Mouse (Mus musculus) megakaryocyte, adult 5-6 weeks (primary cell): ENCODE results near the gene Rtp2. TPM values are rescaled to one million over a fixed set of nuclear protein-coding genes. Genes with fewer than 3 reads are reported as not detected.

Experiments
- ATAC-seq: 2 replicates; pipeline ENCODE4 v1.8.0; 2016; ENCODE audit warnings: mild to moderate bottlenecking, inconsistent platforms; ENCODE audit not compliant: poor library complexity, severe bottlenecking
- total RNA-seq, 2 experiments: library from RNA; stranded (forward) in 1 of 2; stranded (reverse) in 1 of 2; fragments of 153-499, 151-499 nt in 1 of 2; fragments of 221-1000, 200-1000 nt in 1 of 2; gene quantifications; 2 replicates each; pipeline versions ENCODE4 v1.2.3 to v1.2.4; 2015 to 2017

Rtp2 gene
- total RNA-seq (2015) (not detected in 2 replicates), total RNA-seq (2017) (not detected in 2 replicates)

DNA sequence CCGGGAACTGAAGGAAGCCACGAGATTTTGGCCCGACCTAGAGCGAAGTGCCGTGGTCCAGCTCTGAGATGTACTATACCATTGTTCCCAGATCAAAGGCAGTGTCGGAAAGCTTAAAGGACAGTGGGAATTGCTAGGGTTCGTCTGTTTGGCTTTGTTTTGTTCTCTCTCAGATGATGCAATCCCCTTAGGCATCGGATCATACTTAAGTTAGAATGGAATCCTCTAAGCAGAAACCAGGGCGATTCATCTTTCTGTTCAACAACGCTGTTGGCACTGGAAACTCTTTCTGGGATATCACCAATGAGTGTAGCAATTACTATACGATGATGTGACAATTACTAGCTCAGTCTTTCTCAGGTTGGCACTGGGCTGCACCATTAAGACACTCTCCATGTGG is at the start of gene Rtp2:
Gene Rtp2, minus strand, starts transcription at position 101 of the 400 bp plus-strand sequence.
- no peak for ATAC-seq

DNA sequence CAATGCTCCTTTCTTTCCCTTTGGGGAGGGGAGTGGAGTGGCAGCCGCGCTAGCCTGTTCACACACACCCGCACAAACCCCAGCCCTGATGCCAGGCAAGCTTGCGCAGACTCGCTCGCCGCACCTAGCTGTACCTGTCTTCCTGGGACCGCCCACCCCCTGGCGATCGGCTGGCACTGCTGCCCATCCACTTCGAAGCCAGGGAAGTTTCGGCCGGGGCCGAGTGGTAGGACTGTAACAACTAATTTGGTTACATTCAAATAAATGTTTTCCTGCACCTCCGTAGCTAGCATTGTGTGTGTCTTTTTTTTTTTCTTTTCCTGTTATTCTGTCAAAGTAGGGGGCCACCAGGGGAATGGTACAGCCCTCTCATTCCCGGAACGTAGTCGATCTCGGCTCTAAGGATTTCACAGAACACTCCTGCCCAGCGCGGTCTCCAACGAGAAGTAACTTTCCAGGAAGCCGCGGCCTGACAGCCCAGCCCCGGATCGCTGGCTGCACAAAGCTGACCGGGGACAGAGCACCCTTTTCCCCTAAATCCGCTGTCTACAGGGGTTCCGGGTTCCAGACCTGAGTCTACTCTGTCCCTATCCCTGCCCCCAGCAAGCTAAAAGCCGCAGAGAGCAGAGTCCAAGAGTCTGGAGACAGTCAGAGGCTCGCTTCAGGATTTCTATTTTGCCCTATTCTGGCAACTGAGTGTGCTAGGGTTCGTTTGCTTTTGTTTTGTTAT is 49.0 kb upstream of the Rtp2 start:
- ATAC-seq: no peak

DNA sequence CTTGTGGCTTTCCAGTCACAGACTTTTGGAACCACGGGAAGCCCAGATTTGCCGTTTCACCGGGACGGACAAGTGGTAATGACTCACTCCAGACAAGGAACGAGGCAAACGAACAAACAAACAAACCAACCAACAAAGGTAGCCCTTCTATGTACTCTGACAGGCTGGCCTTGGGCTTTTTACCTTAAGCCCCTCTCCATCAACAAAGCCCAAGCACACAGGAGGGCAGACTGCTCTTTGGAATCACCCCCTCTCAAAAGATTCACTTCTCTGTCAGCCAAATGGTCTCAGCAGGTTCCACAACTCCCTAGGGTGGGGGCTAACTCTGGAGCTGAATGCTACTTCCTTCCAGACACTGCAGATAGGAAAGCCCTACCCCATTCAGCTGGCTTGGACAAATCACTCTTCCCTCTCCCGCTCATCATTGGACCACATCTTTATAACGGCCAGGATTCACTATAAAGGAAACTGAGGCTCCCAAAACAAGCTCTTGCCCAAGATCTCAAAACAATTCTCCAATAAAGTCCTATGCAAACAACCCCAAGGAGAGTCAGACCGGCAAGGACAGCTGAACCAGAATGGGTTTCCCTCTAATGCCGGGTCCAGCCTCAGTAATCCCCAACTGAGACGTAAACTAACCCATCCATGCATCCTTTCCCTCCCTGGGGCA is 48.1 kb upstream of the Rtp2 start:
- ATAC-seq: no peak

DNA sequence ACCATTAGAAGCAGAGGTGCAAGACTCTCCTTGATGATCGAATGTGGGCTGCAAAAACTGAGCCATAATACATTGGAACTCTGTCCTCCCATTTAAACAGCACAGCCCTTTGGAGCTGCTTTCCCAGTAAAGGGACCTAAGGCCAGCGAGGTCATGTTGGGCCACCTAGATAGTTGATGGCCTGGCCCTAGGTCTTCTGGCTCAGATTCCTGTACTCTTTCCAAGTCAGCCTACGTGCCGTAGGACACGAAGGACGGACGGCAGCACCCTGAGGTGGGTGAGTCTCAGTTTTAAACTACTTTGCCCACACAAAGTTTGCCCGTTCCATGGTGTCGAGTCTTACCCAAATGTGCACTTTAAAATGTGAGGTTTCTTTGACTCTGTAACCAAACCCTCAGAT is 47.3 kb upstream of the Rtp2 start:
- ATAC-seq: no peak

DNA sequence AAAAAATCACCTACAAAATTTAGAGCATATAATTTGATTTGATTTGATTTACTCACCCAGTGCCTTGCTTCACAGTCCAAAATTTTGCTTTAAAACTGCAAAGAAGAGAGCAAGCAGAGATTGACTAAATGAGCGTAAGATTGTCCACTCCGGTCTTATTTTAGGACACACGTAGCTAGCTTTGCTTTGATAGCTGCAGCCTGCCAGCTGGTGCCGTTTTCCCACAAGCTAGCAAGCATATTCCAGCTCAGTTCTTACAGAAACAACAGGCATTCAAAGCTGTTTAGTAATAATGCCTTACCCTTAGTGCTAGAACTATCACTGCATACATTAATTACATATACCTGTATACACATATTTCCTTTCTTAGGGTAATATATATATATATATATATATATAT is 46.3 kb upstream of the Rtp2 start:
- ATAC-seq: no peak

DNA sequence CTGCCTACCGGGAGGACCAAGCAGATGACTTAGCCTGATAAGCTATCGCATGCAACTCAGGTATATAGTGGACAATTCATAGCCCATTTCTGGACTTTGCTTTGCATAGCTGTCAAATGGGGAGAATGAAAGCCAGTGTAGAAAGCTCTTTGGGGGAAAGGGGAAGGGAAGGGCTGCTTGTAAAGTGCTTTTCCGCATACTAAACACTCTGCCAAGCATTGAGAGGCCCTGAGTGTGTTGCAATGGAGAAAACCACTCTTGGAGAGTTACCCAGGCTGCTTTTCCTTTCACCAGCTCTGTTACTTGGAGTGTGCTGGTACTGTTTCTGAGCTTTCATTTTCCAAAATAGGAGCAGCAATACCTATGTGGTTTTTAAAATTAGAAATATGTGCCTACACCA is 45.5 kb upstream of the Rtp2 start:
- ATAC-seq: no peak

DNA sequence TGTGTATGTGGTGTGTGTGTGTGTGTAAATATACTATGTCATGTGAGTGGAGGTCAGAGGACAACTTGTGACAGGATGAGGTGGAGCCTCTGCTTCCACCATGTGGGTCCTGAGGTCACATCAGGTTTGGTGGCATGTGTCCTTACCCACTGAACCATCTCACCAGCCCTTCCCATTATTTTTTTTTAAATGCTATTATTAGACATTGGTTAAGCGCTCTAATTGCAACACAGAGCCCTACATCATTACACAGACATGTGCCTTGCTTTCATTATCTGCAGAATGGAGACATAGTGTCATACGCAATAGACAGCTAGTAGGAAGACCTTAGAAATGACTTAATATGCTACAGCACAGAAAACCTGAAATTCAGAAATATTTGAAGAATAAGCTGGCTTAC is 44.0 kb upstream of the Rtp2 start:
- ATAC-seq: peak; percentile 39

DNA sequence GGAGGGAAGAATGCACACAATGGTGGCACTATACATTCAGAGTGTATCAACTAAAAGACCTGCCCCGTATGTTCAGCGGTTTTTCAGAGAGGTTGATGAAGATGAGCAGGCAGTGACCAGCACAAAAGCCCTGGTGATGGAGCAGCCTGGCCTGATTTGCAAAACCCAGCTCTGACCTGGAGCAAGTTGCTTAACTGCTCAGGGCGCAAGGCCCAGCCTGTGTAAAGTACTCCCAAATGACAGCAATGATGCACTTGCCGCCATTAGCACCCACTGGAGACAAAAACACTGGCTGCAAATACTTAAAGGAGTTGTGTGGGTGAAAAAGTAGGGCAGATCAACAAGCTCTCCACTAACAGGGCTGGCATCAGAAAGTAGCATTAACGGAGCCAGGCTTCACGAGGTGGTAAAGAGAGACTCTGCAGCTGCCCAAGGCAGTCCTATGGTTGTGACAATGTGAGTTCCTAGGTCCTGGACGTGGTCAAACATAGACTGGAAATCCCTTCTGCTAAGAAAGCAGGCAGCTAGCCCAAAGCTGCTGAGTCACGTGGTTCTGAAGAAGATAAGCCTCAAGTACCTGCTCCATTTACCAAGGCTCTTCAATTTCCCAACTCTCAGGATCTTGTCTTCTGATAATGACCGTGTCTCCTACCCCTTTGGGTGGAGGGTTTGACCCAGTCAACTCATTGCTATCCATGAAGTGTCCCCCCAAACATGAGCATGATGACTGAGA is 41.6 kb upstream of the Rtp2 start:
- no peak for ATAC-seq

DNA sequence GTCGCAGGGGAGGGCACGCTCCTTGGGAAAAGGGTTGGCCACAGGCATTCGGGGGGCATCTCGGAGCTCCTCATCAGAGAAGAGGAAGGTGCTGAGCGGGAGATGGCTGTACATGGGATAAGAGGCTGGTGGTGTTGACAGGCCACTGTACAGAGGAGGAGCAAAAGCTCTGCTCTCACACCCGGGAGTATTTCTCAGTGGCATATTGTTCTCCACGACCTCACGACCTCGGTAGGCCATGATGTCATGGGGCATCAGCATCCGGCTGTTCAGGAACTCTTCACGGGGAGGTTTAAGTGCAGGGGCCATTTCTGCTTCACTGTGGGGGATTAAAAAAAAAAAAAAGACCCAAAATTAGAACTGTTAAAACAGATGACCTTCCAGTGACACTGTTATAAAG is 40.7 kb upstream of the Rtp2 start:
- no peak for ATAC-seq

DNA sequence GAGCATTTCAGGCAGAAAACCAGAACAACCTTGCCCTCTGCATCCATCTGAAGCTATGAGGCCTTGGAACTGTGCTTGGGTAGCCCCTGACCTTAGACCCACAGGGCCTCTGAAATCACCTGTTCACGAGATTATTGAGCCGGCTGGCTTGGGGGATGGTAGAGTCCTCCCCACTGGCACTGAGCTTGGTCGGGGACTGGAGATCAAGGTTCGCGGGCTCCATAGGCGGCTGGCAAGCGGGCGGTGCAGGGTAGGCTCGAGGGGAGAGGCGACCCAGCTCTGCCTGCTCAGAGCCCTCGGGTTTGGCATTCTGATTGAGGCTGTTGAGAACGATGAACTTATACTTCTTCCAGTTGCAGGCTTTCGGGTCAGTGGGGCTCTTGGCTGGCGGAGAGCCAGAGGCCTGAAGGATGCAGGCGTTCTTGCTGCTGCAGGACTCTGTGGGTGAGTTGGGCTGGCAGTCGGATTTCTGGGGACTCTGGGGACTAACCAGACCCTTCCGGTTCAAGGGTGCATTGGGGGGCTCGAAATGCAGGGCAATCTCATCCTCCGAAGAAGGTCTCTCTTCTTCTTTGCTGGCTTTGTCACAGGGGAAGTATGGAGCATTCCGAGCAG is 40.0 kb upstream of the Rtp2 start:
- no peak for ATAC-seq

DNA sequence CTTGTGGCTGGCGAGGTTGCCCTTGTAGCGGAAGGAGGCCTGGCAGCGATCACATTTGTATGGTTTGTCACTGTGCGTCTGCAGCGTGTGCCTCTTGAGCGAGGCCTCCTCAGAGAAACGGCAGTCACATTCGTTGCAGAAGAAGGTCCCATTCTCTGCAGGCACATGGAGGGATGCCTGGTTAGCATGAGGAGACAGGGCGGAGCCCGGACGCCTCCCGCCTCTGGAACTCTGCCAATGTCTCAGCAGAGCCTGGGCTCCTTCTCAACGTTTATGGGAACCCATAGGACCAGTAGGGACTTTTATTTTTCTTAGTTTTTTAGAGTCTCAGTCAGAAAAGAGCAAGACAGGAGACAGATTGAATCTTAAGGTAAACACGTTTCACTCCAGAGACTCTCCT is 37.7 kb upstream of the Rtp2 start:
- peak; percentile 25; the same call in 1 of the 2 replicates for ATAC-seq

DNA sequence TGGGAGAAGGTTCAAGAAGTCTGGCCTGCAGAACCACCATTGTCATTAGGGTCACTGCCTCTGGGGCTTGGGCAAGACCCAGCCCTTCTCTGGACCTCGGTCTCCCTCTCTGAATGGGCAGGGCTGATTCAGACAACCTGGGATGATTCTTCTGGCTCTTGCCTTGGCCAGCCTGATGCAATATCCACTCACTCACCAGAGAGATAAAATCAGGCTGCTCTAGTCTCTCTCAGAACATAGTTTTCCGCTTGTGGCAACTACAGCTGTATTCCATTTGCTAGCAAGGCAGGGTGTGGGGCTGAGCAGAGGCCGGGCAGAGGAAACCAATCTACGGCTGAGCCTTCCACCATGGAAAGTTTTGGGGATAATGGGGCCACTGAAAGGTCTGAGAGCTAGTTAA is 36.7 kb upstream of the Rtp2 start:
- ATAC-seq: peak; percentile 20; the same call in 1 of the 2 replicates

DNA sequence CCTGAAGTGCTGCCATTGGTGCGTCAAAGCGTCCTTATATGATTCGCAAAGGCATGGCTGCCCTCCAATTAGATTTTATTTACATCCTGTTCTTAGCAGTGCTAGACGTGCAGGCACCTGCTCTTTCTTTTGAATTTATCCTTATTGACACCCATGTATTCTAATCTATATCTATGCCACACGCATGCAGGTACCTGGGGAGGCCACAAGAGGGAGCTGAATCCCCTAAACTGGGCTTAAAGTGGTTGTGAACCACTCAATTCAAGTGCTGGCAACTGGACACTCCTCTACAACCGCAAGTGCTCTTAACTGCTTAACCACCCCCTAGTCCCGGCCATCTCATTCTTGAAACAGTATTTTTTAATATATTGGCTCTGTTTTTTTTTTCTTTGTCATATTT is 35.1 kb upstream of the Rtp2 start:
- peak; percentile 43 for ATAC-seq

DNA sequence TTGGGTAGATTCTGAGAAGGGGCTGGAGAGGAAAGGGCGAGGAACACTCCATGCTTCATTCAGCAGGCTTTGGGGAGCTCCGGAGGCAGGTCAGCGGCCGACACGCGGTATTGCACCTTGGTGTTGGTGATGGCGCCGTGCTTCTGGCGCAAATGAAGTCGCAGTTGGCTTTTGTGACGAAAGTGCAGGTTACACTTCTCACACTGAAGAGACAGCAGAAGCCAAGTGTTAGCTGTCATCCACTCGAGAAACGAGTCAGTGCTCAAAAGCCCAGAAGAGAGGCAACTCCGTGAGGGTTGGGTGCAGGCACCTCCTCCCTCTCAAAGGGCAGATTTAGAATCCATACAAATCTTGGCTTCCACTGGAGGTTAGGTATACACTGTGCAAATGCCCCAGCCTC is 33.9 kb upstream of the Rtp2 start:
- no peak for ATAC-seq

DNA sequence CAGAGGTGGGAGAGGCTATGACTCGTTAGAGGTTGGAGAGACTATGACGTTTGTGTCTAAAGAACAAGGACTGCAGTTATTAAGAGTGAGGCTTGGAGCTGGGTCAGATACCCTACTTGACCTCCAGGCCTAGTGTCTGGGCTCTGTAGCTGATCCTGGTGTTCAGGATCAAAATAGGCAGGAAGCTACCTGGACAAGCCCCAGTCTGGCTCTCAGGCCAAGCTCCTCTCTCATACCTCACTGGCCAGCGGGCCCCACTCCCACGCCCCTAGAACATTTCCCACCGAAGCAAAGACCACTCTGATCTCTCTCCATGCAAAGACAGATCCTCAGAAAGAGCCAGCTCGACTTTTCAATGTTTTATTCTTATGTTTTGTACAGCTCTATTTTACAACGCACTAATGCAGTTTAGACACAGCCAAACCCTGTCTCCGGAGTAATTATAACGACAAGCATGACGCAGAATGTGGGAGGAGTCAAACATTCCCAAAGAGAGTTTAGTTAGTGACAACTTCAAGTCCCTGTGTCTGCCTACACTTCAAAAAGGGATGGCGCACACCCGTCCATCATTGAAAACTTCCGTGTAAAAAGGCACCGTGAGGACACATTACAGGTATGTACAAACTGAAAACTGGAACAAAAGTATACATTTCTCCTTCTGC is 32.6 kb upstream of the Rtp2 start:
- no peak for ATAC-seq

DNA sequence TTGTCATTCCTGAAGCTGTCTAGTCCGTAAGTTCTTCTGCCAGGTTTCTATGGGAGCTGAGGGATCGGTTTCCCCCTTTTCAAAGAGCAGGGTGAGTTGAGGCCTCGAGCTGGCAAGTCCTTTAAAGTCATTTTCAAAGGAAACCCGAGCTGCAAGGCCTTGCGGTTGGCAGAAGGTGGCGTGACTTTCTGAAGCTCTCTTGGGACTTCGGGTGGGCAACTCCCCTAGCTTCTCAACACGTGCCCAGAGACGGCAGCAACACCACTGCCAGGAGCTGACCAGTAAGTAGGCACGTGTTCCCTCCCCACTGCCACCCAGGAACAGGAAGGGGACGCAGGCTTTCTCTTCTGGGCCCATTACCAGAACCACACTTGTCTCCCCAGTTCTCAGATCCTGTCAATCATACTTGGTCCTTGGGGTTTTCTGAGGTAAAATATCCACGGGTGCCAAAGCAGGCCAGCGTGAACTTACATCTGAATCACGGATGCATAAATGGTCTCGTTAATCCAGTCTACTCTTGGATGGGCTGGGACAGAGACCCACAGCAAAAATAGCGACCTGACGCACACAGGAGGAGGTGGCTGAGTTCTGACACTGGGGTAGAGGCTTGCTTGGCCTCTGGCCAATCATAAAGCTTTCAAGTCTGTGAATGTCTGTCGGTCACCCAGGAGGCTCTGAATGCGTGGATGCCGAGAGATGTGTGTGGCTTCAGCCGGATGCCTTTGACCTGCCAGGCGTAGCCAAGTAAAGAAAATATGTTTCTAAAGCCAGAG is 31.9 kb upstream of the Rtp2 start:
- ATAC-seq: no peak

DNA sequence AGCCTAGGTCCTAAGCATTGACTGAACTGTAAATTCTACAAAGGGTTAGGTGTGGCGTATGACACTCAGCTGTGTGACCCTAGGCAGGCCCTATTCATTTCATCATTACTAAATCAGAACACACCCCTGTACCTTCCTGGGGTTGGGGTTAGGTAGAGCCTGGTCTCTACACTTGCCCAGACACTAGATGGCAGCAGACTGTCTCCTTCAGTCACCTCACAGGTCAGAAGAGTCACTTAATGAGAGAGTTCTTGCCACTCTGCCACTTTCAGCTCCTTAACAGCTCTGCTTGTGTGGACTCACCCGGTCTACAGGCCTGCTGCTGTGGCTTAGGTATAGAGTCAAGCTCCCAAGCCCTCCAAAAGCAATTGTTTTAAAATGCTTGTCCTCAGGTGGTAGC is 30.2 kb upstream of the Rtp2 start:
- peak; percentile 56 for ATAC-seq

DNA sequence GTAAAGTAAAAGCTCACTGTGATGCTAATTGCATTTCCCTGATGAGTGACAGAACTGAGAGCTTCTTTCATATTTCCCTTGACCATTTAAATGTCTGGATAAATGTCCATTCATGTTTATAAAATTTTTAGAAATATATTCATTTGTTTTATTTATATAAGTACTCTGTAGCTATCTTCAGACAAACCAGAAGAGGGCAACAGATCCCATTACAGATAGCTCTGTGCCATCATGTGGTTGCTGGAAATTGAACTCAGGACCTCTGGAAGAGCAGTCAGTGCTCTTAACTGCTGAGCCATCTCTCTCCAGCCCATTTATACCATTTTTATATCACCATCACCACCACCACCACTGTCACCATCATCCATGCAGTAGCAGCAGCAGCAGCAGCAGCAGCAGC is 26.7 kb upstream of the Rtp2 start:
- ATAC-seq: no peak

DNA sequence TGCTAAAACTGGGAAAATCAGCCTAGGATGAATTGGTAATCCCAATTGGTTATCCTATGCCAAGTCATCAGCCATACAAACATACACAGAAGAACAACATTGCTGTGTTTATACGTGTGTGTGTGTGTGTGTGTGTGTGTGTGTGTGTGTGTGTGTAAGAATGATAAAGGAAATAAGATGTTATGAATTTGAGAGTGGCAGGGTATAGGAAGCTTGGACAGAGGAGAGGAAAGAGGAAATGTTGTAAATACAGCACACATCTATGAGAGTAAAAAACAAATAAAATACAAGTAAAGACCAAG is 21.7 kb upstream of the Rtp2 start:
- no peak for ATAC-seq

DNA sequence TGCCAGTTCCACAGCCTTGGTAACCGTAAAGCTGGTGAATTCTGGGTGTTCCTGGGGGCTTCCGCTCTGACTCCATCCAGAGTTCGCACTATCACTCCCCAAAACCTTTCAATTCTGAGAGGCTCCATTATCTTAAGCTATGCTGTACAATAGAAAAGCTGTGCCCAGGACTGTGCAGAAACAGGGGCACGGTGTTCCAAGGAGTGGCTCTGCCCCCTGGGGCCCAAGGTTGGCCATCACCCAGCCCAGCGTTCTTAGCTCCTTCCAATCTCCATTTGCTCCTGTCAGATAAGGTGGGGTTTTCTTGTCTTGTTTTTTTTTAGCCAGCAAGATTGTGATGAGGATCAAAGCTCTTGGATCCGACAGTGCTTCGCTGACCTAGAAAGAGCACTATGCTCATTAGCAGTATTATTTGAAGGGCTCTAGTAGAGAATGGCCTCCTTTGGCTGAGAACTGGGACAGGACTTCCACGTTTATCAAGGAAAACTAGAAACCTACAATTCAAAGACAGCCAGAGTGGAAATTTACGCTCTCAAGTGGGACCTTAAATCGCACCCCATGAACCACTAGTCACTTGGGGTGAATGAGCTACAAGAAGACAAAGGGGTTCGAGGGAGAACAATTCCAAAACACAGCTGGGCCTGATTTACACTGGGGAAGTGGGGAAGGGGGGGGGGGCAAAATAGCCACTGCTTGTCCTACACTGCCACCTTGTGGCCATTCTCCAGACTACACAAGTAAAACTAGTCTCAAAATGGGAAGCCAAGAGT is 21.2 kb upstream of the Rtp2 start:
- peak; percentile 30; the same call in 1 of the 2 replicates for ATAC-seq
